Mouse (Mus musculus): ENCODE results near the gene Cpt1b. TPM values are rescaled to one million over a fixed set of nuclear protein-coding genes. Genes with fewer than 3 reads are reported as not detected.

Cpt1b gene
- total RNA-seq, 2 experiments from 2014 or later = 585 to 617 TPM

DNA sequence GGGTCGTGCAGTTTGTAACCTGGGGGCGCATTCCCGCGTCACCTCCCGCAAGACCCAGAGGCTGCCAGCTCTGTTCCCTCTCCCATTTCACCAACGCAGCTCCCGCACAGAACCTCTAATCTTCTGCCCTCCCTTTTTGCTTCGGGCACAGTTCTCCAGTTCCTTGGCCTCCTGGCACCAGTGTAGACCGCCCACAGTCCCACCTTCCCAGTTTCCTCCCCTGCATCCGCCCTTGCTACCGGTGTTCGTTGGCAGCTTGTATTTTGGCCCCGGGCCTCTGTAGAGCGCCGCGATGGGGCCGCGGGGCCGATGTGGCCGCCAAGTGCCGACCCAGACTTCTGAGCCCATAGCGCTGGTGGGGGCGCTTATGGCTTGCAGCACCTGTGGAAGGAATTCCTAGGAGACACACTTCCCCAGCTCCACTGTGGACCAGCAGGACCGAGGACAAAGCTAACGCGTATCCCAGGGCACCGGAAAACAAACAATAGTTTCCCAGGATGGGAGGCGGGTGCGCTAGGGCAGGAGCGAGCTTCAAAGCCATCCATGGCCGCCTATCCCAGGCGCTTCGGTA, 46.7 kb downstream of the Cpt1b start, which contains the start of gene Odf3b:
Odf3b (minus strand) TSS at position 452 of the 571 bp plus-strand sequence.
- peak; percentile 50 for DNase-seq

DNA sequence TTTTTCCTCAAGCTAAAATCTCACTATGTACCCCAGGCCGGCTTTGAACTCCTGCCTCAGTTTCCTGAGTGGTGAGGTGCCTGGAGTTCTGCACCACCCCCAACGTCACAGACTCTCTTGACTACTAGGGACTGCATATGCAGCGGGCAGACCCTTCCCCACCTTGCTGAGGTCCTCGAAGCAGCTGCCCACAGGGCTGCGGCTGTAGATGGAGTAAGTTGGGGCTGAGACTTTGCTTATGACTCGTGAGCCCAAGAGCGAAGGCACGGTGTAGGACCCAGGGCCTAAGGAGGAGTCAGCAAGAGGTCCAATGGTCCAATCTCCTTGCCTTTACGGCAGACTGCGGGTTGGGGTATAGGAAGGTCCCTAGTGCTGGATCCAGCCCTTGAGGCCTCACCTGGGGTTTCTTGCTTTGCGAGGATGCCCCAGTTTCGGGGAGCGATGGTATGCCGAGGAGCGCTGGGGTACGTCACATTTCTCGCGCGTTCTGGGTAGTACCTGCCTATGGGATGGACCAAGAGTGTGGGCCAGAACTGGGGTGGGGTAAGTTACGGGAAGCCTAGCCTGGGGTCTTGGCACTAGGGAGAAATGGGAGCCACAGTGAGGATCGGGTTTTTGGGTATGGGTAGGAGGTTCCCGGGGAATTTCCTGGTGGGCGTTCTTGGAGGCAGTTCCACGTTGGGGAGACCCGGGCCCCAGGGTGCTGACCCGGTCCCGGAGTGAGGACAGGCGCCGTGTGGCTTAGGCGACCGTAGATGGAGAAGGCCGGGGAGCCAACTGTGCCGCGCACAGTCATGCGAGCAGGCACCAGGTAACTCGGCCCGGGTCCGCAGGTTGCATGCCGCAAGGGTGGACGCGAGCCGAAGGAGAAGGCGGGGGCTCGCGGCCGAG, 47.5 kb downstream of the Cpt1b start:
- no peak for DNase-seq

DNA sequence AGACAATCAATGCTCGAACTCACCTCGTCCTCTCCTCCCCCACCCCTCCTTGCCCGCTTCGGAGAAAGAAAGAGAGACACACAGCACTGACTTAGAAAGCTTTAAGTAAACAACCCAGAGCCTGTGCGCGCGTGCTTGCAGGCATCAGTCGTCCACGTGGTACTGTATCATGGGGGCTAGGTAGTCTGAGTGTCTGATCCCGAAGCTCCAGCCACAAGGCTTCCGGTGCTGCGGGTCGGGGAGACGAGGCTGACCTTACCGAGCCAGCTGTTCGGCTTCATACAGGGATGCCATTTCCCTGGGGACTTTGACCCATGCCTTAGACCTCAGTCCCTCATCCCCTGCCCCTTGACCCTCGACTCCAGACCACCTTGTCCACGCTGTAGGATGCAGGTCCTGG, 48.3 kb downstream of the Cpt1b start:
- DNase-seq = no peak

DNA sequence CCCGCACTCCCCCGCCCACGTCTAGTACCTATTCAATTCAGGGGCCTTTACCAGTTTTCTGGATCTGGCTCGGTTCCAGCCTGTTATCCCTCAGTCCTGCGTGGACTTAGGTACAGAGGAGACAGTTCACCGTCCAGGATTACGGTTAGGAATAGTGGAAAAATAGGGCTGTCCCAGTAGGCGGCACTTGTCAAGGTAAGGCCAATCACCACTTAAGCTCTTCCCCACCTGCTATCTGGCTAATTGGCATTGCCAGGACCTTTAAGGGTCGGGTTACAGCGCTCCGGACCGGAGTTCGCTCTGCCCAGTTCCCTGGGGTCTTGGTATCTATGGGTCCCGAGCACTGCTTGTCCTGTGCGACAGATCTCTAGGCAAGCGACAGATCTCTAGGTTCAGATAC, 48.7 kb downstream of the Cpt1b start, which contains the start of gene Tymp:
Tymp (minus strand) TSS at position 83 of the 400 bp plus-strand sequence.
- DNase-seq = no peak

DNA sequence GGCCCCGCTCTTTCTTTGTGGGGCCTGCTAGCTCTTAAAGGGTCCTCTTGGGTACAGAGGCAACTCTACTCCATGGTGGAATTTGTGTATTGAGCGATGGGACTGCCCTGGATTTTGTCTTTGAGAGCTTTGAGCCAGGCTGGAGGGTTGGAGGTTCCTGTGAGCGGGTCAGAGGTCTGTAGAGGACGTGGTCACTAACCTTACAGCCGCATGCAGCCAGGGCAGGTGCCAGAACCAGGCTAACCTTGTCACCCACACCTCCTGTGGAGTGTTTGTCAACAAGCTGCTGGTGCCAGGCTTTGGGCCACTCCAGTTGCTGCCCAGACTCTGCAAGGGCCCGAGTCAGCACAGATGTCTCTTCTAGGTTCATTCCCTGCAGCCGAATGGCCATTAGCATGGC, 49.6 kb downstream of the Cpt1b start:
- no peak for DNase-seq

DNA sequence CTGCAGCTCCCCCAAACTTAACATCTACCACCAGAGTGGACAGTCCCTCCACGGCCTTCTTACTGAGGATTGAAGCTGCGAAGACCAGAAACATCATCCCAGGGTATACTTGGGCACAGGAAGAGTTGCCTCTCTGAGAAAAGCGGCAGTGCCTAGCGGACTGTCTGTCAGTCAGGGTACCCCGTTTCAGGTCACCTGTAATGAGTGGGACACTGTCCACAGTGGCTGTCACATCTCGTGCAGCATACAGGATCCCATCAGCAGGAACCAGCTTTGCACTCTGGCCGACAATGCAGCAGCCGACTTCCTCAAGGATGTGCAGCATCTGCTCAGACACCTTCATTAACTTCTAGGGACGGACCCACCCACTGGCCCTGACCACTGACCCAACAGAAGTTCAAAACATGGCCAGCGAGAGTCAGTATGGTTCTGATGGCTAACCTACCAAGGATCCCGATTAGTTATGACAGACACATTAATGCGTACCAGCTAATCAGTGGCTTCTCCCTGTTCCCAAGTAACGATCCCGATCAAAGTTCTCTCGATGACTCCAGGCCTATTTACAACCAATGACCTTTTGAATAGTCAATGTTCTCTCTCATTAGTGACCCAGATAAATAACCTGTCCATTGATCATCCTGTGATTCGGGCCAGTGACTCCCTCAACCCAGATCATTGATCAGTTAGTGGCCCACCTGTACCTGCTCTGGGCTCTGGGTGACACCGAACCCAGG, 50.7 kb downstream of the Cpt1b start:
- DNase-seq = no peak

DNA sequence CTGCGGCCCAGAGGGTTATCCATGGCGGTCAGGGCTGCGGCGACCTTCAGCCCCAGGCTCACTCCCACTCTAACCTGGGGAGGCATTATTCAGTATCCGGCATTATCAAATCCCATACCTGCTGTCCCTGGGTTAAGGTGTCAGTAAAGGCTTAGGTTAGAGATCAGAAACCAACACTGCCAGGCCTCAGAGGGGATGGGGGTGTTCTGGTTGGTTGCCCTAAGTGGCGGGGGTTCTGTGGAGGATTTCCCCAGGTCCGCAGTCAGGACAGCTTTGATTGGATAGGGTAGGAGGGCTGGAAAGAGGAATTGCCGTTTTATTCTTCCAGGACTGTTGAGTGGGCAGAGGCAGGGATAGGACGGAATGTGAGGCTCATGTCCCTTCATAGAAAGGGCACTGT, 51.3 kb downstream of the Cpt1b start:
- DNase-seq = no peak

DNA sequence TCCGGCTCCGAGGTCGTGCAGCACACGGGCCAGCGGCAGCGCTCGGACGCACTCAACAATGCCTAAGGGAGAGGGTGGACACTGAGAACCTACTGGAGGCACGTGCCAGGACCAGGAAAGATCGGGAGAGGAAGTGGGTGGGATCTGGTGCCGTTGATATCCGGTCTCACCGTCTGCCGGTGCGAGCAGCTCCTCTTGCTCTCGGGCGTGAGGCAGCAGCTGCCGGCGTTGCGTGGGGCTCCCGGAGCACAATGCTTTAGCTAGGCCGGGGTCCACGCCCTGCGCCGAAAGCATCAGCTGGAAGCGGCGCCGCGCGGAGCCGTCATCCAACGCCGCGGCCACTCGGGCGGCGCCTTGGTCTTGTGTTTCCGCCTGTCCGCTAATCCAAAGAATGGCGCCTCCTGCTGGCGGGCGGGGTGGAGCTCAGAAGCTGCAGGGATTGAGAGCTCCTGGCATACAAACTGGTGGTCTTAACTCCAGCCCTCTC, 51.9 kb downstream of the Cpt1b start, which contains the start of gene Sco2:
Sco2 (minus strand) TSS at position 85 of the 487 bp plus-strand sequence.
- DNase-seq = peak; percentile 98

DNA sequence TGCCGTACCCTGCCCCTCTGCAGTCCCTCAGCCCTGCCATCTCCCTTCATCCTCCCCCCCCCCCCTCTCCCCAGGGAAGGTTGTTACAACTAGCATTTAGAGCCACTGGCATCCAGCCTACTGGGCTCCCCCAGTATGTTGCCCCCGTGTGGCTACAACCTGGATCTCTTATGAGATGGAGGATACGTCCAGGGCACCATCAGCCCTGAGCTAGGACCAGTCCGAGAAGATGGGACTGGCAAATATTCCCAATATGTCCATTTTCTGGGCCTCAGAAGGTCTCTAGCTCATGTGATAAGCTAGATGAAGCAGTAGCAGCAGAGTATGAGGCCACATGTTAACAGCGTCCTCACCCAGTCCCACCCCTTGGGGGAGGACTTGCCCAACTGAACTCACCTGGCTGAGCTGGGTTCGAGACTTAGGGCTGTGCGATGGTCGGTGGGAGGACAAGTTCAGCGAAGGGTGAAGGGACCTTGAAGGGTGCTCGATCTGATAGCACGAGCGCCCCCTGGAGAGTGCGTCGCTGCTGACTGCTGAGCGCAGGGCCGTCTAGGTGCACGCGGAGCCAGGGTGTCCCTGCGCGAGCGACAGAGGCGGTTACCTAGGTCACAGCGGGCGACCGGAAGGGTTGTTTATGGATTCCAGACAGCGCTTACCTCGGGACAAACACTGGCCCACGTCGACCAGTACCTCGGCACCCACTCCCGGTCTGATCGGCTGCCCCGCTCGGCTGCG, 52.5 kb downstream of the Cpt1b start:
- DNase-seq = peak; percentile 88

DNA sequence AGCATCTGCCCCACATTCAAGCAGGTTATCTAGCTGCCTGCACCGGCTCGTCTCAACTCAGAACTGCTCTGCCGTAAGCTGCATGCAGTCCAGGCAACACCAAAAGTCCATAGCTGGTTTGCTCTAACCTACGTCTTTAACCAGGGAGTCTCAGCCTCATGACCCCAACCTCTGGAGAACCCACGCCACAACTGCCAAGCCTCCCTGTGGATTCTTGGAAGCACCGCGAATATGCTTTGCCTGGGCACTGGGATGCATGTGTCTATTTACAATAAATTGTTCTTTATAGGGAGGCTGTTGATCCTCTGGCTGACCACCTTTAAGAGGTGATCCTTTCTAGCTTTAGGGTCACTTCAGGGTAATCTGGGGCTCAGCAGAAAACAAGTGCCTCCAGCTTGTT, 53.1 kb downstream of the Cpt1b start:
- no peak for DNase-seq

DNA sequence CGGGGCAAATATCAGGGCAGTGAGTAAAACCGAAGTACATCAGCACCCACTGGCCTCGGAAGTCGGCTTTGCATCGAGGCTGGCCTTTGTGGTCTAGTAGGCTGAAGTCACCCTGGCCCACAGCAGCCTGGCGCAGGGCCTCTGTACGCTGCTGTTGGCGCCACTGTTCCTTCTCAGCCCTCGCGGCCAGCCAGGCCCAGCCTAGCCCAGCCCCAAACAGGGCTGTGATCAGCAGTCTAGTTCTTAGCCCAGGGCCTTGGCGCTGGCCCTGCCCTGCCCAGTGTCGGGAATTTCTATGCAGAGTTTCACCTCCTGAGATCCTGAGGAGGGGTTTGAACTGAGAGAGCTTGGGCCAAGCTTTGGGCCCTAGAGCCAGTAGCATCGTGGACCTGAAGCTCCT, 53.6 kb downstream of the Cpt1b start:
- no peak for DNase-seq

Other genes starting within 250 kb of the Cpt1b start
- 100 to 1,000 TPM; 132 to 137 TPM for gene Plxnb2, start 245.1 kb downstream of the Cpt1b start, total RNA-seq (2021)
- 10 to 100 TPM in 1 of 2 experiments, 1 to 10 TPM in 1; 8.7 to 10.3 TPM for gene Dennd6b, start 229.4 kb downstream of the Cpt1b start, total RNA-seq (2021)
- gene Ppp6r2, start 214.3 kb downstream of the Cpt1b start, total RNA-seq (2021) = 10 to 100 TPM; 51.4 to 54.7 TPM
- 10 to 100 TPM; 78.6 to 83.4 TPM for gene Sbf1, start 110.6 kb downstream of the Cpt1b start, total RNA-seq (2021)
- not detected for gene Adm2, start 103.1 kb downstream of the Cpt1b start, total RNA-seq (2021)
- not detected for gene Miox, start 91.5 kb downstream of the Cpt1b start, total RNA-seq (2021)
- gene Lmf2, start 70.2 kb downstream of the Cpt1b start, total RNA-seq (2021) = 10 to 100 TPM; 54.0 to 55.5 TPM
- 10 to 100 TPM; 91.0 to 99.7 TPM for gene Ncaph2, start 70.1 kb downstream of the Cpt1b start, total RNA-seq (2021)
- 10 to 100 TPM; 13.6 to 14.1 TPM for gene Sco2, start 52.0 kb downstream of the Cpt1b start, total RNA-seq (2021)
- gene Tymp, start 48.8 kb downstream of the Cpt1b start, total RNA-seq (2021) = under 1 TPM; 0.31 to 0.72 TPM
- under 1 TPM; 0.26 to 0.72 TPM for gene Odf3b, start 46.6 kb downstream of the Cpt1b start, total RNA-seq (2021)
- not detected for gene Klhdc7b, start 40.9 kb downstream of the Cpt1b start, total RNA-seq (2021)
- gene Syce3, start 15.4 kb downstream of the Cpt1b start, total RNA-seq (2021) = not detected
- 1 to 10 TPM; 1.1 to 1.8 TPM for gene C730034F03Rik, start 3.7 kb upstream of the Cpt1b start, total RNA-seq (2021)
- gene Gm44502, start 3.8 kb upstream of the Cpt1b start, total RNA-seq (2021) = 10 to 100 TPM in 1 of 2 experiments, 1 to 10 TPM in 1; 2.1 to 11.6 TPM
- 10 to 100 TPM; 68.2 to 94.0 TPM for gene Chkb, start 4.0 kb upstream of the Cpt1b start, total RNA-seq (2021)
- under 1 TPM; 0.10 to 0.34 TPM for gene Mapk8ip2, start 28.1 kb upstream of the Cpt1b start, total RNA-seq (2021)
- gene Arsa, start 51.6 kb upstream of the Cpt1b start, total RNA-seq (2021) = 10 to 100 TPM; 12.0 to 14.6 TPM
- 10 to 100 TPM; 70.0 to 73.7 TPM for gene Shank3, start 73.8 kb upstream of the Cpt1b start, total RNA-seq (2021)
- 1 to 10 TPM in 1 of 2 experiments, under 1 TPM in 1; 0.76 to 1.3 TPM for gene Acr, start 142.5 kb upstream of the Cpt1b start, total RNA-seq (2021)
- 1 to 10 TPM; 6.9 to 8.3 TPM for gene Rabl2, start 166.1 kb upstream of the Cpt1b start, total RNA-seq (2021)

All from heart, postnatal 4 days (tissue).